Mouse (Mus musculus) kidney, postnatal 36 days (tissue): Measurements from ENCODE around the gene Fam217a.
"Not testable (repeated sequence)": the region's sequence is repeated elsewhere in the genome, so short reads cannot be mapped to it uniquely, and the experiment has no call there.

ENCODE experiments used
- DNase-seq, 2 experiments: peaks; one replicate each; pipeline ENCODE4 v3.0.0; 2021 to 2022; ENCODE audit warnings: mixed read lengths in 2 of 2

Gene Fam217a

GRCm38 (mm10) chr13:34873801-34874681 lies 50.1 kb downstream of the Fam217a start:
- DNase-seq = peak; percentile 95 to 97

DNA sequence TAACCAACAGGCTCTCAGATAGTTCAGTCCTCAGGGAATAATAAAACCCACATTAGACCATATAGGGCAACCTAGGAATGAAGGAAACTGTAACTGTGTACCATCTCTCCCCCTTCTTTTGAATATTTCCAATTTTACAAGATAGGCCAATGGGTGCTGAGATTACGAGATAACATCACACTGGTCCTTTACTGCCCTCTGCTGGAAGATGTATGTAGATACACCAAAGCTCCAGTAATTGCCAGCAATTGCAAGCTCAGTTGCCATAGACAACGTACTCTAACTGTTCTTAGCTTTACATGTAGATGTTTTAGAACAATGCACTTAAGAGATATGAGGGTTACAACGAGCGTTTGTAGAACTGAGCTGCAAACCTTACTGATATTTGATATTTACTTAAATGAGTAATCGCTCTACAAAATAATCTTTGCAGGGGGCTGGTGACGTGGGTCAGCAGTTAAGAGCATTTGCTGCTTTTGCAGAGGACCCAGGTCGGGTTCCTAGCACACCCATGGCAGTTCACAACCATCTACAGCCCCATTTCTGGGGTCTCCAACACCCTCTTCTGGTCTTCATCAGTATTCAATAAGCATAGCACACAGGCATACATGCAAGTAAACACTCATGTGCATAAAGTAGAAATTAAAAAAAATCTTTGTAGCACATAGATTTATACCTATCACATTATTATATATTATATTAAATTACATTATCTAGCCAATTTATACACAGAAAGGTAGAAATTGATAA lies 59.5 kb downstream of the Fam217a start:
- DNase-seq = peak; percentile 45 to 53

GRCm38 (mm10) chr13:34861166-34861565 lies 62.9 kb downstream of the Fam217a start:
- DNase-seq = not testable (repeated sequence)
